Mouse (Mus musculus) cortical plate, adult 2 months (tissue): ENCODE measurements at regions not wholly inside any gene's neighbourhood (a gene's known extent, or its start where the extent isn't known, plus 50 kb on each side); places are given as distances from the start of the nearest gene placed in this dataset.

Source experiments
- H3K27ac ChIP-seq: fragments of 200-500 bp; 2 replicates; pipeline ENCODE4 v1.5.1; 2012; ENCODE audit warnings: low read length, control low read depth, inconsistent platforms; ENCODE audit not compliant: insufficient read depth
- H3K4me1 ChIP-seq: fragments of 200-500 bp; 2 replicates; pipeline ENCODE4 v1.6.1; 2011; ENCODE audit warnings: low read length; ENCODE audit not compliant: control insufficient read depth, insufficient read depth
- H3K4me3 ChIP-seq: fragments of 200-500 bp; 2 replicates; pipeline ENCODE4 v1.5.1; 2011; ENCODE audit warnings: mild to moderate bottlenecking, low read length, control low read depth; ENCODE audit not compliant: insufficient read depth
- CTCF ChIP-seq: fragments of 200-500 bp; IDR thresholded peaks from 2 replicates; pipeline ENCODE4 v1.5.1; 2011; ENCODE audit warnings: mild to moderate bottlenecking, control low read depth, low read length; ENCODE audit not compliant: insufficient read depth; ENCODE audit errors: extremely low read depth
- POLR2A ChIP-seq: fragments of 200-500 bp; IDR thresholded peaks from 2 replicates; pipeline ENCODE4 v1.6.1; 2011; ENCODE audit warnings: mild to moderate bottlenecking, low read length, control low read depth; ENCODE audit not compliant: insufficient read depth; ENCODE audit errors: extremely low read depth

- H3K4me1 ChIP-seq: no peaks in the 10 kb centered on the region
- TF ChIP-seq CTCF: no peak
- no peak for TF ChIP-seq POLR2A
- no peak overlapping the region for H3K27ac ChIP-seq
- no peak overlapping the region for H3K4me3 ChIP-seq
Observed at GRCm38 (mm10) chr4:89012681-89013353, 124.1 kb upstream of the Mtap start.

DNA sequence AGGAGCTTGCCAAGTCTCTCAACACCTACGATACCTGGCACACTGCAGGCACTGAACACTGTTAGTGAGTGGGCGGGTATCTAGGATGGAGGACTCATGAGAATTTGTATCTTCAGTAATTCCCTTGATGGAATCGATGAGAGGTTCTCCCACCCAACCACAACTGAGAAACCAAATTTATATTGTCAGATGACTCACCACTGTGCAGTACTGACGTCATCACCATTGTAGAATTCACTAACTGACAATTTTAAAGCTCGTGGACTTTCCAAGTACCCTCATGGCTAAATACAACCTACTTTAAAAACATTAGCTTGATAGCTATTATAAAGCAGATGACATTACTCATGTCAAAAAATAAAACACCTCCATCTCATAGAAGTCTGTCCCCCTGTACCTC, 128.4 kb upstream of the Mtap start:
- H3K27ac ChIP-seq: no peak overlapping the region
- no peak overlapping the region for H3K4me3 ChIP-seq
- TF ChIP-seq CTCF: no peak
- no peak for TF ChIP-seq POLR2A
- H3K4me1 ChIP-seq: no peaks in the 10 kb centered on the region

GRCm38 (mm10) chr4:89001470-89001869, 121.5 kb upstream of the Ifne start:
- Histone ChIP-seq H3K27ac (no peak overlapping the region), H3K4me3 (no peak overlapping the region), H3K4me1 (no peaks in the 10 kb centered on the region)
- TF ChIP-seq CTCF (no peak), POLR2A (no peak)

- TF ChIP-seq POLR2A: no peak
- TF ChIP-seq CTCF: no peak
- Histone ChIP-seq H3K27ac (no peak overlapping the region), H3K4me1 (no peaks in the 10 kb centered on the region), H3K4me3 (no peak overlapping the region)
Observed at GRCm38 (mm10) chr4:89000855-89001254, 120.9 kb upstream of the Ifne start.

DNA sequence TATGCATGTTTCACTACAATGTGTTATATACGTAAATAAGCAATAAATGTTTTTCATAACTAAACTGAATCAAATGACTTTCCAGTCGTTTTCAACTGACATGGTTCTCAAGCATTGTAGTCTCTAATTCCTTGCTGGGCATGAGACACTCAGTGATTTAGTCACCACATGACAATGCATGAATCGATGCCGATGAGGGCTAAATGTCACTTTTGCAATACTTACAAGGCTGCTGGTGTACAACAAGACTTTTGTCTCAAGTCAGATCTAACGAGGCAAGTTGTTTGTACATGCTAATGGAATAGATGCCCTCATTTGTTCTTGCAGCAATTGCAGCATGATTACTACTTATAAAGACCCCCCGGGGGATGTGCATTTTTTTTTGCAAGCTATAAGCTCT, 120.2 kb upstream of the Ifne start:
- H3K4me1 ChIP-seq: no peaks in the 10 kb centered on the region
- no peak overlapping the region for H3K27ac ChIP-seq
- no peak overlapping the region for H3K4me3 ChIP-seq
- TF ChIP-seq CTCF (no peak), POLR2A (no peak)

DNA sequence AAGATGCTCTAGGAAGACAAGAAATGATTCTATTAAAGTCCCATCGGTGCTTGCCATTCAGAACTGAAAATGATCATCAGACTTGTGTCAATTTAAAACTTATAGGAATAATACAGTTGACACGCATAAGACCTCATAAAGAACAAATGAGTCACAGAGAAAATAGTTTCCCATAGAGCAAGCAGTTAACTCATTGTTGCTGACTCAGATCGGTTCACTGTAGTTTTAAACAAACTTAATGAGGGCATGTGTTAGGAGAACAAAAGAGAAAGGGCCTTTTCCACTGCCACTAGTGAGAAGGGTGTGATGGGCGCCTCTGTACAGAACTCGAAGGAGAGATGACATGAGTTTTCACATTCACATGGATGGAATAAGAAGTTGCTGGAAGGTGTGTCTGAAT, 118.3 kb upstream of the Ifne start:
- Histone ChIP-seq H3K4me3 (no peak overlapping the region), H3K27ac (no peak overlapping the region), H3K4me1 (no peaks in the 10 kb centered on the region)
- TF ChIP-seq POLR2A (no peak), CTCF (no peak)

- Histone ChIP-seq H3K4me1 (no peaks in the 10 kb centered on the region), H3K27ac (no peak overlapping the region)
- TF ChIP-seq CTCF (no peak), POLR2A (no peak)
Observed at GRCm38 (mm10) chr4:88995129-88995919, 115.3 kb upstream of the Ifne start.

GRCm38 (mm10) chr4:88994486-88994885, 114.5 kb upstream of the Ifne start:
- Histone ChIP-seq H3K27ac (no peak overlapping the region), H3K4me1 (no peaks in the 10 kb centered on the region), H3K4me3 (no peak overlapping the region)
- TF ChIP-seq POLR2A (no peak), CTCF (no peak)

More at GRCm38 (mm10) chr4:88995129-88995919, 115.3 kb upstream of the Ifne start:
- no peak overlapping the region for H3K4me3 ChIP-seq

GRCm38 (mm10) chr4:88992498-88992897, 112.5 kb upstream of the Ifne start:
- H3K4me1 ChIP-seq: no peaks in the 10 kb centered on the region
- H3K4me3 ChIP-seq: no peak overlapping the region
- no peak for TF ChIP-seq CTCF
- no peak for TF ChIP-seq POLR2A
- no peak overlapping the region for H3K27ac ChIP-seq

DNA sequence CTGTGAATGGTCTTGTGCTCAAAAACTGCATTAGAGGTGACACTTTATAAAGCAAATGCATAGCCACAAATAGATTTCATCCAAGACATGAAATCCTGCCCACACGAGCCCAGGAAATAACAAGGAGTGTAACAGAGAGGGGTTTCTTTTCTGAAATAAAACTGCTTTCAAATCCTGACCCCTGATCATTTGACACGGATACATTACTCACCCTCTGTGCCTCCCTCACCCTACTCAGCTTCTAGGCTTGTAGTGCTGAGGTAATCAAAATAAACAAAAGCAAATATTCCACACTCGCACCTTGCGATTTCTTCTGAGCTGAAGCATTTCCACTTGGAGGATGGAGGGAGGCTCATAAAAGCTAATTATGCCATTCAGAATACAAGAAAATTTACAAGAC, 108.4 kb upstream of the Ifne start:
- no peak overlapping the region for H3K4me3 ChIP-seq
- no peak overlapping the region for H3K27ac ChIP-seq
- H3K4me1 ChIP-seq: no peaks in the 10 kb centered on the region
- TF ChIP-seq POLR2A: no peak
- TF ChIP-seq CTCF: no peak
